Mouse (Mus musculus): Measurements from ENCODE around the gene Ap3b1. TPM values are rescaled to one million over a fixed set of nuclear protein-coding genes. Genes with fewer than 3 reads are reported as not detected.

Gene Ap3b1
- polyA plus RNA-seq, 1 experiment, result 29.3 TPM

GRCm38 (mm10) chr13:94398568-94399374 lies 40.0 kb downstream of the Ap3b1 start:
- Histone ChIP-seq H3K36me3 (ENCODE audit: control insufficient read depth, insufficient read depth) (peaks cover 5% of the 10 kb centered on the region), H3K4me2 (ENCODE audit: low read depth) (no peak overlapping the region), H3K4me3 (no peak overlapping the region), H3K79me2 (ENCODE audit: control insufficient read depth, insufficient read depth) (no peaks in the 10 kb centered on the region), H3K27me3 (ENCODE audit: control insufficient read depth, insufficient read depth, insufficient read length) (no peaks in the 10 kb centered on the region), H3ac (ENCODE audit: control insufficient read depth, insufficient read length) (no peak overlapping the region)
- TF ChIP-seq TCF12 (IDR thresholded peaks at IDR 0.05; ENCODE audit: insufficient read depth, poor library complexity, severe bottlenecking) (no peak), E2F4 (IDR thresholded peaks at IDR 0.05; ENCODE audit: insufficient read depth) (no peak), POLR2AphosphoS2 (IDR thresholded peaks at IDR 0.05; ENCODE audit: insufficient read length, low read depth) (no peak), TCF3 (IDR thresholded peaks at IDR 0.05; ENCODE audit: insufficient read length, low read depth) (no peak), MYOD1 (IDR thresholded peaks at IDR 0.05; ENCODE audit: control insufficient read depth in 1 of 3, insufficient read length in 2 of 3, low read depth in 2 of 3) (no peak), POLR2A (IDR thresholded peaks at IDR 0.05; ENCODE audit: insufficient read length, low read depth) (no peak), MYOG (IDR thresholded peaks at IDR 0.05; ENCODE audit: control insufficient read depth in 1 of 3, insufficient read depth in 1 of 3, insufficient read length in 2 of 3, low read depth in 2 of 3) (no peak), CEBPB (IDR thresholded peaks at IDR 0.05; ENCODE audit: insufficient read depth, poor library complexity, severe bottlenecking) (no peak), SRF (IDR thresholded peaks at IDR 0.05; ENCODE audit: control insufficient read depth, insufficient read length, low read depth) (no peak), MAX (IDR thresholded peaks at IDR 0.05; ENCODE audit: low read depth) (no peak), USF1 (IDR thresholded peaks at IDR 0.05; ENCODE audit: low read depth) (no peak), REST (IDR thresholded peaks at IDR 0.05; ENCODE audit: insufficient read depth, insufficient read length) (no peak)

- Histone ChIP-seq H3ac (ENCODE audit: control insufficient read depth, insufficient read length) (no peak overlapping the region), H3K4me3 (no peak overlapping the region), H3K4me2 (ENCODE audit: low read depth) (no peak overlapping the region), H3K27me3 (ENCODE audit: control insufficient read depth, insufficient read depth, insufficient read length) (no peaks in the 10 kb centered on the region), H3K36me3 (ENCODE audit: control insufficient read depth, insufficient read depth) (peaks cover 13% of the 10 kb centered on the region), H3K79me2 (ENCODE audit: control insufficient read depth, insufficient read depth) (no peaks in the 10 kb centered on the region)
- TF ChIP-seq SRF (IDR thresholded peaks at IDR 0.05; ENCODE audit: control insufficient read depth, insufficient read length, low read depth) (no peak), POLR2A (IDR thresholded peaks at IDR 0.05; ENCODE audit: insufficient read length, low read depth) (no peak), E2F4 (IDR thresholded peaks at IDR 0.05; ENCODE audit: insufficient read depth) (no peak), MAX (IDR thresholded peaks at IDR 0.05; ENCODE audit: low read depth) (no peak), TCF12 (IDR thresholded peaks at IDR 0.05; ENCODE audit: insufficient read depth, poor library complexity, severe bottlenecking) (no peak), REST (IDR thresholded peaks at IDR 0.05; ENCODE audit: insufficient read depth, insufficient read length) (no peak), MYOG (IDR thresholded peaks at IDR 0.05; ENCODE audit: control insufficient read depth in 1 of 3, insufficient read depth in 1 of 3, insufficient read length in 2 of 3, low read depth in 2 of 3) (no peak), MYOD1 (IDR thresholded peaks at IDR 0.05; ENCODE audit: control insufficient read depth in 1 of 3, insufficient read length in 2 of 3, low read depth in 2 of 3) (no peak), TCF3 (IDR thresholded peaks at IDR 0.05; ENCODE audit: insufficient read length, low read depth) (no peak), USF1 (IDR thresholded peaks at IDR 0.05; ENCODE audit: low read depth) (no peak), POLR2AphosphoS2 (IDR thresholded peaks at IDR 0.05; ENCODE audit: insufficient read length, low read depth) (no peak), CEBPB (IDR thresholded peaks at IDR 0.05; ENCODE audit: insufficient read depth, poor library complexity, severe bottlenecking) (no peak)
These were observed 41.7 kb downstream of the Ap3b1 start for GRCm38 (mm10) chr13:94400465-94400864.

GRCm38 (mm10) chr13:94423600-94423999 lies 64.8 kb downstream of the Ap3b1 start:
- Histone ChIP-seq H3ac (ENCODE audit: control insufficient read depth, insufficient read length) (no peak overlapping the region), H3K4me2 (ENCODE audit: low read depth) (no peak overlapping the region), H3K79me2 (ENCODE audit: control insufficient read depth, insufficient read depth) (no peaks in the 10 kb centered on the region), H3K36me3 (ENCODE audit: control insufficient read depth, insufficient read depth) (peaks cover 11% of the 10 kb centered on the region), H3K4me3 (no peak overlapping the region), H3K27me3 (ENCODE audit: control insufficient read depth, insufficient read depth, insufficient read length) (no peaks in the 10 kb centered on the region)
- no peak for TF ChIP-seq MYOG (IDR thresholded peaks at IDR 0.05; ENCODE audit: control insufficient read depth in 1 of 3, insufficient read depth in 1 of 3, insufficient read length in 2 of 3, low read depth in 2 of 3)
- TF ChIP-seq CEBPB (IDR thresholded peaks at IDR 0.05; ENCODE audit: insufficient read depth, poor library complexity, severe bottlenecking), result no peak
- TF ChIP-seq REST (IDR thresholded peaks at IDR 0.05; ENCODE audit: insufficient read depth, insufficient read length), result no peak
- TF ChIP-seq MYOD1 (IDR thresholded peaks at IDR 0.05; ENCODE audit: control insufficient read depth in 1 of 3, insufficient read length in 2 of 3, low read depth in 2 of 3), result no peak
- TF ChIP-seq TCF12 (IDR thresholded peaks at IDR 0.05; ENCODE audit: insufficient read depth, poor library complexity, severe bottlenecking), result no peak
- no peak for TF ChIP-seq MAX (IDR thresholded peaks at IDR 0.05; ENCODE audit: low read depth)
- no peak for TF ChIP-seq POLR2A (IDR thresholded peaks at IDR 0.05; ENCODE audit: insufficient read length, low read depth)
- TF ChIP-seq USF1 (IDR thresholded peaks at IDR 0.05; ENCODE audit: low read depth), result no peak
- no peak for TF ChIP-seq E2F4 (IDR thresholded peaks at IDR 0.05; ENCODE audit: insufficient read depth)
- TF ChIP-seq TCF3 (IDR thresholded peaks at IDR 0.05; ENCODE audit: insufficient read length, low read depth), result no peak
- no peak for TF ChIP-seq SRF (IDR thresholded peaks at IDR 0.05; ENCODE audit: control insufficient read depth, insufficient read length, low read depth)
- TF ChIP-seq POLR2AphosphoS2 (IDR thresholded peaks at IDR 0.05; ENCODE audit: insufficient read length, low read depth), result no peak

DNA sequence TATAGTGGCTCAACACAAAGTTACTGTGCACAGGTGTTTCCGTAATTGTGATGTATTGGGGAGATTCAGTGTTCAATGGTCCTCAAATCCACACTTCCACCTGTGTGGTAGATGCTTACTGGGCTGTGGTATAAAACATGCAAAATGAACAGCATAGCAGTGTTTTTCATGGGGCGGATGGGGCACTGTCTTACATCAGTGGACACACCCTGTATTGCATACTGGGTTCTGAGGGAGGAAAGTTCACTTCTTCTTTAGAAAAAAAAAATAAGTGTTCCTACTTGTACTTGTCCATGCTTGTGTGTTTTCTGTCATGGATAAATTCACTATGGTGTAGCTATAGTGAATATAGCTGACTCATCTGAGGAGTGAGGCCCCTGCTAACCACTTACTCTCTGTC lies 70.8 kb downstream of the Ap3b1 start:
- H3K4me2 ChIP-seq (ENCODE audit: low read depth), result no peak overlapping the region
- H3ac ChIP-seq (ENCODE audit: control insufficient read depth, insufficient read length), result no peak overlapping the region
- no peak overlapping the region for H3K4me3 ChIP-seq
- TF ChIP-seq MAX (IDR thresholded peaks at IDR 0.05; ENCODE audit: low read depth) (no peak), POLR2A (IDR thresholded peaks at IDR 0.05; ENCODE audit: insufficient read length, low read depth) (no peak), TCF12 (IDR thresholded peaks at IDR 0.05; ENCODE audit: insufficient read depth, poor library complexity, severe bottlenecking) (no peak), MYOG (IDR thresholded peaks at IDR 0.05; ENCODE audit: control insufficient read depth in 1 of 3, insufficient read depth in 1 of 3, insufficient read length in 2 of 3, low read depth in 2 of 3) (no peak), TCF3 (IDR thresholded peaks at IDR 0.05; ENCODE audit: insufficient read length, low read depth) (no peak), E2F4 (IDR thresholded peaks at IDR 0.05; ENCODE audit: insufficient read depth) (no peak), MYOD1 (IDR thresholded peaks at IDR 0.05; ENCODE audit: control insufficient read depth in 1 of 3, insufficient read length in 2 of 3, low read depth in 2 of 3) (no peak), USF1 (IDR thresholded peaks at IDR 0.05; ENCODE audit: low read depth) (no peak)
- H3K36me3 ChIP-seq (ENCODE audit: control insufficient read depth, insufficient read depth), result no peaks in the 10 kb centered on the region
- no peaks in the 10 kb centered on the region for H3K79me2 ChIP-seq (ENCODE audit: control insufficient read depth, insufficient read depth)
- H3K27me3 ChIP-seq (ENCODE audit: control insufficient read depth, insufficient read depth, insufficient read length), result no peaks in the 10 kb centered on the region

Data from myocyte (in vitro differentiated cells).